Mouse (Mus musculus): ENCODE data around the gene Wbp11.

DNA sequence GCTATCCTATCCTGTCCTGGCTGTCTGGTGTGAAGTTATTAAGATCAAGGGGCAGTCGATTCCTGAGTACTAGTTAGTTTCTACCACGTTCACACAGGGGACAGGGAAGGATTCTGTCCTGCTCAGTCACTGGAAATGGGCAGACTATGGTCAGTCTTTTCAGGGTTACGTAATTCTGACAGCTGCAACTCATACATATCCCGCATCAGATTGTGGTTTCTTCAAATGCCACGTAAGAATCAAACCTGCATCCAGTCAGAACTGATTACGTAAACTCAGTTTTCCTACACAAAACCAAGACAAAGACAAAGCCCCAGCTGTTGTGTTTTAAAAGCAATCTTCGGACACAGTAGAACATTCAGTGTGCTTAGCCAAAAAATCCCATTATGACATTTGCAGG, 12.7 kb downstream of the Wbp11 start:
- no peak for TF ChIP-seq CTCF (IDR thresholded peaks at IDR 0.05; ENCODE audit: insufficient read depth, low read length)
- no peak for TF ChIP-seq POLR2A (IDR thresholded peaks at IDR 0.05; ENCODE audit: borderline replicate concordance, extremely low read depth, low read depth, low read length)
